Mouse (Mus musculus): ENCODE results near the gene Srm.

The Srm gene

GRCm38 (mm10) chr4:148601871-148602270, 10.6 kb downstream of the Srm start:
- no peak for DNase-seq (ENCODE audit: low read depth, low spot score)

GRCm38 (mm10) chr4:148602357-148603120, 11.2 kb downstream of the Srm start, which contains the start of gene Masp2:
TSS of gene Masp2 (plus strand) at chr4:148602554.
- no peak for DNase-seq (ENCODE audit: low read depth, low spot score)

GRCm38 (mm10) chr4:148603376-148604139, 12.3 kb downstream of the Srm start:
- no peak for DNase-seq (ENCODE audit: low read depth, low spot score)

DNA sequence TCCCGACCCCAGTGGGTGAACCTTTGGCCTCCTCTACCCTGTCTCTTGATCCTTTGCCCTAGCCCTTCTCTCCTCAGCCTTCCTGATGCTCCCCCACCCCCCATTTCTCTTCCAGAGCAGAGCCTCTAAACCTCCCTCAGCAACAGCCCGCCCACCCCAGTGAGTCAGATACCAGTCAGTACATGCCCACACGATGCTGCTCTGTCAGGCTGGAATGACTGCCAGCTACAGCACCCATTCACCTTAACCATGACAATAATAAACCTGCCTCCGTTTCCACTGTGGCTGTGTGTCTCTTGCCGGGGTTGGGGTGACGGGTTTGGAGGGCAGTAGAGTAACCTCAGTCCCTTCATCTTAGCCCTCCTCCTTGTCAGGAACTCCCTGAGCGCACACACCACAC, 12.8 kb downstream of the Srm start:
- DNase-seq (ENCODE audit: low read depth, low spot score) = no peak

GRCm38 (mm10) chr4:148604541-148605165, 13.3 kb downstream of the Srm start:
- peak; percentile 66 for DNase-seq (ENCODE audit: low read depth, low spot score)

- DNase-seq (ENCODE audit: low read depth, low spot score) = peak; percentile 82
Measured at GRCm38 (mm10) chr4:148607758-148608157, 16.5 kb downstream of the Srm start.

DNA sequence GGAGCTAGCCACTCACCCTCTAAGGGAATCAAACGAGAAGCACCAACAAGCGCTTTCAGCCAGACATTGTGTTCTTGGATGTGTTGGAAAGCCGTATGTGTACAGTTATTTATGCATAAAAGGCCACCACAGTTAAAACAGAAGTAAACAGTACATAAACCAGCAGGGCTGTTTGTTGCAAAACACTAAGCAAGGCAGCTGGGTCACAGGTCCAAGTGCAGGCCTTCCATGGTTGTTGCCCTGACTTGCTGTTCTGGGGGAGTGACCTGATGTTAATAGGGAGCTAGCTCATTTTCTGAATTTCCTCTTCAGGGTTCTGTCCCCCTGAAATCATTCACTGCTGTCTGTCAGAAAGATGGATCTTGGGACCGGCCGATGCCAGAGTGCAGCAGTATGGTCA, 18.5 kb downstream of the Srm start:
- no peak for DNase-seq (ENCODE audit: low read depth, low spot score)

- DNase-seq (ENCODE audit: low read depth, low spot score) = peak; percentile 29
Measured at GRCm38 (mm10) chr4:148610631-148611364, 19.5 kb downstream of the Srm start.

DNA sequence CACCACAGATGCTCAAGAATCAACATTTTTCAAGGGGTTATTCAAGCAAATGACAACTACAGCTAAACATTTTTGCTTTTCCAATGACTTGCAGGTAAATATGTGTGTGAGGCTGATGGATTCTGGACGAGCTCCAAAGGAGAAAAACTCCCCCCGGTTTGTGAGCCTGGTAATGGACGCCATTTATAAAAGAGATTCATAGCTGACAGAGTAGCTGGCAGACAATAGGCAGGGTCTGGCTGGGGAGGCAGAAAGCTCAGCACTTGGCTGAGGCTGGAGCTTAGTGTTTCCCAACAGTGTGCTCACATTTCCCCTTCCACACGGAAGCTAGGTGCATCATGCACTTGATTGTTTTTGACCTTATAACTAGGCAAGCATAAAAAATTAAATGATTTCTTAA, 21.3 kb downstream of the Srm start:
- no peak for DNase-seq (ENCODE audit: low read depth, low spot score)

- no peak for DNase-seq (ENCODE audit: low read depth, low spot score)
Measured at GRCm38 (mm10) chr4:148613738-148614137, 22.4 kb downstream of the Srm start.

DNA sequence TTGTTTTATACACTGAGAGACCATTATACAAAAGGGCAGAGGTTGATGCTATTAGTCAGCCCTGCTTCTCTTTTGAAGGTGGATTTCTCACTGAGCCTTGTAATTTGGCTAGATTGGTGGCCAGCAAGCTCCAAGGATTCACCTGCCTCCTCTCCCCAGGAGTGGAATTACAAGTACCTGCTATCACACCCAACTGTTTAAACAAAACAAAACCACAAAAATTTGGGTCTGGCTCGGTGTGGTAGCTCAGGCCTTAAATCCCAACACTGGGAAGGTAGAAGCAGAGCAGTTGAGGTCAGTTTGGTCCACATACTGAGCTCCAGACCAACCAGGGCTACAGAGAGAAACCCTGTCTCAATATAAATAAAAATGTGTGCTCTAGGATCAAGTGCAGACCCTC, 28.5 kb downstream of the Srm start:
- no peak for DNase-seq (ENCODE audit: low read depth, low spot score)

GRCm38 (mm10) chr4:148620718-148621117, 29.4 kb downstream of the Srm start:
- DNase-seq (ENCODE audit: low read depth, low spot score) = no peak

DNA sequence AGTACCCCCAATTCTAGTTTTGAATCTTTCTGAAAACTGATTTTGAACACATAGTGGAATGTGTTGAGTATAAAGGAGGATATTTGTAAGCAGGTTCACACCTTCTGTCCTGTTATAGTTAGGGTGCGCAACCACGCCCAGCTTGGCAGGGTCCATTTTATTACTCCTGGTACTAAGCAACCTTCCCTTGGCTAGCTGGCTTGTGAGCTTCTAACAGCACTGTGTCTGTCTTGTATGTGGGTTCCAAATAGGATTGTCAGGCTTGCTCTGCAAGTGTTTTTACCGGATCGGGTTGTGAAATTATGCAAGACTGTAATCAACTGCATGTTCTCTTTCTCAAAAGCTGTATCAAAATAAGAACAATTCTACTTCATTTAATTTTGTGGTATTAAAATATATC, 31.2 kb downstream of the Srm start:
- no peak for DNase-seq (ENCODE audit: low read depth, low spot score)

GRCm38 (mm10) chr4:148623609-148624008, 32.3 kb downstream of the Srm start:
- DNase-seq (ENCODE audit: low read depth, low spot score) = no peak

DNA sequence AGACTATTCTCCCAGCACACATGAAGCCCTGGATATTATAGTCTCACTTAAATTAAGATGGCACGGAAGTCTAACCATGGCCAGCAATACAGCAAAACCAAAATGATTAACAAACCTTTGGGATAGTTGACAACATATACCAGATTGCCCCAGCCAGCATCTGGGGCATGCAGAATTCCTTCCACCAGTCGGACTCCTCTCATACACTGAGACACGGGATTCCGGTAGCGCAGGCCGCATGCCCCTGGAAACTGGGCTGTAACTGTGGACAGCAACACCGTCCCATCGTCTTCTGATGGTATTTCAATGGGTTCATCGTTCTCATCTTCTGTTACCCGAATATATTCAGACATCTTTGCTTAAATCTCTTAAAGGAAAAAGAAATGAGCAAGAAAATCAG, 33.7 kb downstream of the Srm start:
- DNase-seq (ENCODE audit: low read depth, low spot score) = no peak

DNA sequence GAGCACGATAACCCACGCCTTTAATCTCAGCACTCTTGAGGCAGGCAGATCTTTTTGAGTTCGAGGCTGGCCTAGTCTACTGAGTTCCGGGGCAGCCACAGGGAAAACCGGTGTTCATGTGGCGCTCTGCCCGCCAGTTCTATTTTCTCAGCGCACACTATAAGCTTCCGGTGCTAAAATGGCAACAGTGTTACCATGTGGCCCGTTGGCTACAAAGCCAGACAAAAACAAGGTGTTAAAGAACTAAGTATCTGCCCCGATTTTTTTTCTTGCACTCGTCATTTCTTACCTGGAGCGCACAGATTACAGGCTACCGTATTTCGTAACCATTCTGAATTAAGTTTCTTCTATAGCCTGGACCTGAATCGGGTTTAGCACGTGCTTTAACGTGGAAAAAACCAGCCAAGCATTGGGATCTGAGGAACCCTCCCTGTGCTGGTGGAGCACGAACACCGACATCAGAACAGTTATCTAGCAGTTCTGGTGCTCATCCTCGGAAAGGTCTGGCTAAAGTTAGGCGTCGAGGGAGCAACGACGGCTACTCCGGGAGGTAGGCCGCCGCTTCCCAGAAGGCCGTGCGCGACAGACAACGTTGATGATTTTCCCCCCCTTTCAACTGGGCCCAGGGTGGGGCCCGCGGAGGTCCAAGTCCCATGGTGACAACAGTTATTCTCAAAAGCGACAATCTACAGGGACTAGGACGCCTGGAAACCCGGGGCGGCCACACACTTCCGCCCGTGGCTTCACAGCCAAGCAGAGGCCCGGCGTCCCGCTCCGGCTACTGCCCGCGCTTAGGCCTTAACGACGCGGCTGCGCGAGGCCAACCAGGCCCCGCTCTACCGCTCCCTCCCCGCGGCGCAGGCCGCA, 34.7 kb downstream of the Srm start:
- DNase-seq (ENCODE audit: low read depth, low spot score) = peak; percentile 78

- DNase-seq (ENCODE audit: low read depth, low spot score) = peak; percentile 98
Measured at GRCm38 (mm10) chr4:148626623-148627185, 35.4 kb downstream of the Srm start, which contains the start of gene Tardbp. TSS of gene Tardbp (minus strand) at chr4:148627019.

GRCm38 (mm10) chr4:148627246-148627645, 35.9 kb downstream of the Srm start:
- DNase-seq (ENCODE audit: low read depth, low spot score) = peak; percentile 28

- peak; percentile 50 for DNase-seq (ENCODE audit: low read depth, low spot score)
Measured at GRCm38 (mm10) chr4:148632013-148632692, 40.9 kb downstream of the Srm start.

All from A20 (cell line).